Mouse (Mus musculus) C2C12 (cell line): ENCODE data around the gene Gm38392.
"Not testable (repeated sequence)": the region's sequence is repeated elsewhere in the genome, so short reads cannot be mapped to it uniquely, and the experiment has no call there.

Experiments
- CEBPB ChIP-seq: IDR thresholded peaks from one replicate; pipeline ENCODE4 v1.6.1; 2011; ENCODE audit warnings: low read depth, mild to moderate bottlenecking, control low read depth, moderate library complexity
- CTCF ChIP-seq: IDR thresholded peaks from one replicate; pipeline ENCODE4 v1.5.1; 2011; ENCODE audit not compliant: control insufficient read depth, insufficient read depth, insufficient read length
- MAX ChIP-seq: IDR thresholded peaks from one replicate; pipeline ENCODE4 v1.6.1; 2011; ENCODE audit warnings: mild to moderate bottlenecking, control low read depth
- MYOD1 ChIP-seq: IDR thresholded peaks from one replicate; pipeline ENCODE4 v1.6.1; 2011; ENCODE audit warnings: low read depth; ENCODE audit not compliant: control insufficient read depth, insufficient read length
- MYOG ChIP-seq: IDR thresholded peaks from one replicate; pipeline ENCODE4 v1.6.1; 2011; ENCODE audit not compliant: control insufficient read depth, insufficient read length; ENCODE audit errors: extremely low read depth
- USF1 ChIP-seq: IDR thresholded peaks from one replicate; pipeline ENCODE4 v1.6.1; 2011; ENCODE audit warnings: low read depth, mild to moderate bottlenecking, control low read depth, moderate library complexity

DNA sequence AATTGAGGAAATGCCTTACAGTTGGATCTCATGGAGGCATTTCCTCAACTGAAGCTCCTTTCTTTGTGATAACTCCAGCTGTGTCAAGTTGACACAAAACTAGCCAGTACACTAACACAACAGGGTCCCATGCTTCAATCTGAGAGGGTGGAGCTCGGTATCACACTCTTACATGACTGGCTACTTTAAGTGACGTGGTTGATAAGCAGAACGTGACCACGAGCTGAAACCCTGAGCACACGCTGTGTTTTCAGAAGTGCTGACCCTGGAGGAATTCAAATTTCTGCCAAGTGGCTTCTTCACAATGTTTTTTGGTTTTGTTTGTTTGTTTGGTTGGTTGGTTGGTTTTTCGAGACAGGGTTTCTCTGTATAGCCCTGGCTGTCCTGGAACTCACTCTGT lies 19.0 kb downstream of the Gm38392 start:
- TF ChIP-seq CTCF, USF1, CEBPB, MYOG, MAX, MYOD1: not testable (repeated sequence)
